Mouse (Mus musculus) E14TG2a.4 (cell line): ENCODE results near the gene Rtraf.

Experiments used
- CTCF ChIP-seq: conservative IDR thresholded peaks from 2 replicates; pipeline ENCODE4 v1.5.1; 2014; ENCODE audit warnings: low read length
- NANOG ChIP-seq: IDR thresholded peaks from 2 replicates; pipeline ENCODE4 v1.6.1; 2014; ENCODE audit warnings: borderline replicate concordance, low read length, mixed read lengths

DNA sequence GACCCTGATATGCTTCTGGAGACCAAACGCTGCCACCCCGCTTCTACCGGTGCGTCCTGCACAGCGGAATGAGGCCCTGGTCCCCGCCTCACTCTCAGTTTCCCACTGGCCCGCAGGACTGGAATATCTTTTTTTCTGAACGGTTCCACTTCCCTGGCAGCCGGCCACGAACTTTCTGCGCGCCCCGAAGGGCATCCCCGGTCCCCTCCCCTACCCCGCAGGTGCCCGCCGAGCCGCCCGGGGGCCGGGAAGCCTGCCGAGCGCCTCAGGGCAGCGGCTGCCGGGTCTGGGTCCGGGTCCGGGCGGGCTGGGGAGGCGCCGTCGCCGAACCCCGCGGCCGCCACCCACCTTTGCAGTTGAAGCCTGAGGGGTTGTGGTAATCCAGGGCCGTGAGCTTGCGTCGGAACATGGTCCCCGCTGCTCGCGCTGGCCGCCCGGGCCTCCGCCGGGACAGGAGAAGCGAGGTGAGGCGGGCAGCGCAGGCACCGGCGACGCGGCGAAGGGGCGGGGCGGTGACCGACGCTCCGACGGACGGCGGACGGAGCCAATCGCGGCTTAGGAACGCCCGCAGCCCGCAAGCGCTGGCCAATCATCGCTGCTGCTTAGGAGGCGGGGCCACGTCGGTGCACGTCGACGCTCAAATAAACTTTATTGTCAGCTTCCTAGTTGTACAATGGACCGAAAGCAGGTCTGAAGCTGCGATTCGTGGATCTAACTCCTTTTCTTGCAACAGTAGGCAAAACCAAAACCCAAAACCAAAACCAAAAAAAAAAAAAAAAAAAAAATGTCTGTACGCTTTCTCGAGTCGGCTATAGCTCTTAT, at the start of gene Rtraf:
- TF ChIP-seq CTCF = no peak
- no peak for TF ChIP-seq NANOG
